In the genomic region with DNA sequence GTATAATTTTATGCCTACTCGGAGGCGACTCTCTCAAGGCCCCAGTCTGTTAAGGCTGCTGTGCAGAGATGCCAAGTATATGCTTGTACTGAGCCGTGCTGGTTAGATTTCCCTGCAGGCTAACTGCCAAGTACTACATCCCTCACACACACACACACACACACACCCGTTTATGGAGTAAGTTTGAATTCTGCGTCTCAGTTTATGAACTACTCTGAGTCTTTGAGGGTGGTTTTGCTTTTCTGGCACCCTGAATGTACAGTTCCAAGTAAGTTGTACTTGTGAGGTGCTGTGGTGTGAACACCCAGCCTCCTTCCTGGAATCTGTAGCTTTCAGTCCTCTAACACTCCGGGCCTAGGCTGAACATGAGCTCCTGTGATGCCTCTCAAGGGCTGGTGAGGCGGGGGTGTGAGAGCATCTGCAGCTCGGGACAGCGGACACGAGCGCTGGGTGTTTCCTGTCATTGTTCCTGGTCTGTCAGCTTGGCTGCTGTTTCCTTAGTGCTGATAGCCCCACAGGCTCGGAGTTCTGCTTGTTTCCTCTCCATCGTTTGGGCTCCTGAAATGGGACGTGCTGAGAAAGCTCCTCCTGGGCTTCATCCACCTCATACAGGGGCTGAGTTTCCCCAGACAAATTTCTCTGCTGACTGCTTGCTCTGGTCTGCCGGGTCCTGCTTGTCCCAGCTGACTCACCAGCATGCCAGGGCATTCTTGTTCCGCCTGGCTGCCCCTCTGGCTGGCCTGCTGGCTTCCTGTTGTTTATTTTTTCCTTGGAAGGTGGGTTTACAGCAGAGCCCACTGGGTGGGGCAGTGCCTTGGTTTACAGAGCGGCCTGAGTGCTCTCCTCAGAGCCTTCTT, we compare ENCODE assay signal across 9 mouse cellular contexts. TPM values are rescaled to one million over a fixed set of nuclear protein-coding genes. Genes with fewer than 3 reads are reported as not detected.
A peak's percentile ranks its signal among the peaks of the same experiment; 100 is the strongest.
DNase-seq lines count a peak whose midpoint lies in the region; ATAC-seq and TF ChIP-seq lines count a peak whose summit lies in the region.
"Had no signal": no experiment of that assay in that cellular context is flagged by ENCODE, and none has a peak within 500 bp of the region (broad histone marks: within the 10 kb centered on the region; RNA-seq: fewer than 3 reads in every experiment).

No protein-coding gene starts in this region.

- peak overlapping the region; percentile 35 for H3K4me2 ChIP-seq in kidney, embryonic 15.5 days
- H3K4me2 ChIP-seq in lung, embryonic 16.5 days (ENCODE audit: low read depth, low read length): no peak overlapping the region

- 25% methylated on average over 17 of the region's 17 CpGs for WGBS in kidney, embryonic 15.5 days
- WGBS in lung, embryonic 16.5 days: 37% methylated on average over 17 of the region's 17 CpGs

- POLR2A ChIA-PET in Patski (lab: Charles Lee): interaction anchor here (0.6 to 1.3 kb wide), 6 partner anchors 9 to 938 kb away, joined by 3 to 5 read pairs (median 3); no protein-coding TSS in a partner anchor

- peaks cover 63% of the 10 kb centered on the region for H3K36me3 ChIP-seq in kidney, embryonic 15.5 days
- H3K36me3 ChIP-seq in lung, embryonic 16.5 days (ENCODE audit: control insufficient read depth, insufficient read depth, low read length): peaks cover 17% of the 10 kb centered on the region

- CTCF ChIA-PET in Patski (lab: Charles Lee): interaction anchor here (1.1 to 2.2 kb wide), 3 partner anchors 9 to 42 kb away, joined by 3 to 11 read pairs (median 4); partner anchors contain the start of gene Gcn1l1

- no peak for TF ChIP-seq CTCF in Patski (IDR thresholded peaks at IDR 0.05)

- peak; percentile 39 for DNase-seq in gastrocnemius, postnatal 25 days
- no peak for DNase-seq in gastrocnemius, postnatal 10 days
- peak; percentile 91 for DNase-seq in Patski (ENCODE audit: low read depth, low spot score)
- DNase-seq in heart, adult 18-20 months: peak; percentile 57 to 82
- DNase-seq in T-cell, adult 2 months (ENCODE audit: low spot score): no peak

- ATAC-seq in Patski: peak; percentile 95
- peak; percentile 85 for ATAC-seq in kidney, embryonic 15.5 days (replicated peaks; ENCODE audit: low FRiP score)
- peak; percentile 78 for ATAC-seq in lung, embryonic 16.5 days (ENCODE audit: low read depth)
- ATAC-seq in cerebellum, adult (ENCODE audit: insufficient number of reproducible peaks, low FRiP score, low TSS enrichment): no peak

- peak overlapping the region; percentile 1; the same call in 1 of the 2 replicates for H3K4me3 ChIP-seq in kidney, embryonic 15.5 days (replicated peaks)
- no peak overlapping the region for H3K4me3 ChIP-seq in lung, embryonic 16.5 days (ENCODE audit: low read length)

- H3K9me3 ChIP-seq in kidney, embryonic 15.5 days (replicated peaks): no peaks in the 10 kb centered on the region
- H3K9me3 ChIP-seq in lung, embryonic 16.5 days (ENCODE audit: control insufficient read depth, low read length): no peaks in the 10 kb centered on the region

- peak overlapping the region; percentile 5; the same call in 1 of the 2 replicates for H3K9ac ChIP-seq in kidney, embryonic 15.5 days
- 0 out of 2 replicates have a peak overlapping the region, but pooled peaks have one; percentile 17 for H3K9ac ChIP-seq in lung, embryonic 16.5 days (ENCODE audit: low read length)

- H3K27ac ChIP-seq in kidney, embryonic 15.5 days: peak overlapping the region; percentile 89
- H3K27ac ChIP-seq in lung, embryonic 16.5 days (ENCODE audit: low read length): peak overlapping the region; percentile 92
- H3K27ac ChIP-seq: macrophage had no signal

- H3K27me3 ChIP-seq in Patski: no peaks in the 10 kb centered on the region
- no peaks in the 10 kb centered on the region for H3K27me3 ChIP-seq in kidney, embryonic 15.5 days
- no peaks in the 10 kb centered on the region for H3K27me3 ChIP-seq in lung, embryonic 16.5 days (ENCODE audit: control insufficient read depth, insufficient read depth, low read depth, low read length)

- peaks cover 60% of the 10 kb centered on the region for H3K4me1 ChIP-seq in kidney, embryonic 15.5 days
- peaks cover 13% of the 10 kb centered on the region for H3K4me1 ChIP-seq in lung, embryonic 16.5 days (replicated peaks; ENCODE audit: control insufficient read depth, insufficient read depth, low read length)

- in situ Hi-C loops in Patski (cut with MboI; ENCODE audit: low pct_unique_long_range_greater_than_20kb): no loop called here

RNA-seq across cellular contexts. Expression of gene Gcn1l1, which starts 7.9 kb away (rescaled TPM):
- 10 to 100 TPM; 26.1 to 30.7 TPM for total RNA-seq in gastrocnemius, postnatal 25 days (2021)
- total RNA-seq in gastrocnemius, postnatal 10 days (2021): 10 to 100 TPM; 33.4 to 41.7 TPM
- 97.6 TPM for polyA plus RNA-seq in Patski (2021)
- 10 to 100 TPM; 39.1 to 41.5 TPM for total RNA-seq in heart, adult 18-20 months (2021)
- polyA plus RNA-seq in kidney, embryonic 15.5 days (2015; fragmentation: Nextera tagmentation; extraction: Ambion mirVana): 44.3 and 49.3 TPM in 2 replicates
- polyA plus RNA-seq in lung, embryonic 16.5 days (2015; fragmentation: Nextera tagmentation; extraction: Ambion mirVana): 32.9 and 35.1 TPM in 2 replicates

RNA-seq across cellular contexts. Expression of gene Rplp0, which starts 13.6 kb away (rescaled TPM):
- total RNA-seq in gastrocnemius, postnatal 25 days (2021): 100 to 1,000 TPM; 558 to 572 TPM
- total RNA-seq in gastrocnemius, postnatal 10 days (2021): 100 to 1,000 TPM; 938 to 959 TPM
- polyA plus RNA-seq in Patski (2021): 1,079 TPM
- 100 to 1,000 TPM; 624 to 648 TPM for total RNA-seq in heart, adult 18-20 months (2021)
- polyA plus RNA-seq in kidney, embryonic 15.5 days (2015; fragmentation: Nextera tagmentation; extraction: Ambion mirVana): 1,539 and 1,600 TPM in 2 replicates
- polyA plus RNA-seq in lung, embryonic 16.5 days (2015; fragmentation: Nextera tagmentation; extraction: Ambion mirVana): 1,507 and 1,565 TPM in 2 replicates

RNA-seq across cellular contexts. Expression of gene Rab35, which starts 58.8 kb away (rescaled TPM):
- total RNA-seq in gastrocnemius, postnatal 25 days (2021): 10 to 100 TPM; 28.1 to 31.2 TPM
- 10 to 100 TPM; 33.3 to 39.8 TPM for total RNA-seq in gastrocnemius, postnatal 10 days (2021)
- 107 TPM for polyA plus RNA-seq in Patski (2021)
- total RNA-seq in heart, adult 18-20 months (2021): 10 to 100 TPM; 45.7 to 46.6 TPM
- polyA plus RNA-seq in kidney, embryonic 15.5 days (2015; fragmentation: Nextera tagmentation; extraction: Ambion mirVana): 16.0 and 16.2 TPM in 2 replicates
- polyA plus RNA-seq in lung, embryonic 16.5 days (2015; fragmentation: Nextera tagmentation; extraction: Ambion mirVana): 4.5 and 7.0 TPM in 2 replicates

Comparison
In these comparisons a context has a peak if more than half of its experiments do, and no peak if none do; other contexts are left out.
1. DNase-seq: peak in gastrocnemius, postnatal 25 days (single experiment), Patski (single experiment) and heart, adult 18-20 months (2 of 2); none in gastrocnemius, postnatal 10 days (single experiment) and T-cell, adult 2 months (single experiment).